Mouse (Mus musculus) left cerebral cortex, adult 2 months (tissue): ENCODE results near the gene AL732309.1. TPM values are rescaled to one million over a fixed set of nuclear protein-coding genes. Genes with fewer than 3 reads are reported as not detected.
A peak's percentile ranks its signal among the peaks of the same experiment; 100 is the strongest.

Experiments used
- DNase-seq, 2 experiments: peaks; one replicate each; pipeline ENCODE4 v3.0.0; 2021 to 2022; ENCODE audit warnings: low spot score in 2 of 2, mixed read lengths in 1 of 2; ENCODE audit errors: extremely low spot score in 1 of 2
- H3K27ac ChIP-seq: fragments of 200-600 bp; 2 replicates; pipeline ENCODE4 v1.8.1; 2022
- H3K4me3 ChIP-seq: fragments of 200-600 bp; 2 replicates; pipeline ENCODE4 v1.8.1; 2022
- CTCF ChIP-seq: fragments of 200-600 bp; IDR thresholded peaks from 2 replicates; pipeline ENCODE4 v1.8.1; 2022; ENCODE audit warnings: antibody characterized with exemption, mild to moderate bottlenecking, moderate library complexity
- intact Hi-C: fragments of 180-260 bp; cut with DNase I; formaldehyde crosslinking; loops from one replicate; pipeline ENCODE4 v1.15.1; 2025
- total RNA-seq, 2 experiments: library from RNA; stranded (reverse); gene quantifications; 2 replicates each; pipeline ENCODE4 v1.2.3; 2021

The AL732309.1 gene
- total RNA-seq, 2 experiments from 2014 or later: 1.4 to 2.7 TPM

DNA sequence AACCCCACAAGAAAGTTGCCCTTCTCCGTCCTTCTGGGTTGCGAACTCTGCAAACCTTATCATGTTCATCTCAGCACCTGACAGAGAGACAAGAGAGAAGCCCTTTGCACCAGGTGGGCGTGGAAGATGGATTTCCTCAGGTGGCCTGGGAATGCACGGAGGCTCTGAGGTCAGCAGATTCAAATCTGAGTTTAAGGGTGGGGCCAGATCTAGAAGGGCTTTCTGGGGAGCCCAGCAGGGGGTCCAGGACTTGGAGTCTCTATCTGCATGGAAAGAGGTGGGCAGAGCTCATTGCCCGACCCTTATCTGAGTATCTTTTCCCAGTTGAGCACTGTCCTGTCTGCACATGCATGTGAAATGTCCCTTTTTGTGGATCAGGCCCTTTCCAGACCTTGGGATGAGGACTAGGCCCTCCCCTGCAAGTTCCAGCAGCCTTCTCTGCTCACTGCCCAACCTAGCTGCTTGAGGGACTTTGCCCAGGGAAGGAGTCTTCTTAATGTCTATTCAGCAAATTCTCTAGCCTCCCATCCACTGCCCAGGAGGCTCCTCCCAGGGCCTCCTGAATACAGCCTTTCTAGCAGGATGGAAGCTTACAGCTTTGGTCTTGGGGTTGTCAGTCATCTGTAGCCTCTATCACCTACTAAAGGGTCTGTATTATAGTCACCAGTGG, 12.0 kb downstream of the AL732309.1 start:
- Histone ChIP-seq H3K4me3 (no peak overlapping the region), H3K27ac (no peak overlapping the region)
- no peak for TF ChIP-seq CTCF
- no peak for DNase-seq
- intact Hi-C loops: no loop called here

GRCm38 (mm10) chr2:25234050-25234449, 12.6 kb downstream of the AL732309.1 start, which contains the start of gene Slc34a3:
TSS of gene Slc34a3 (minus strand) at chr2:25234364.
- no peak for DNase-seq
- no peak for TF ChIP-seq CTCF
- Histone ChIP-seq H3K27ac (no peak within 1 kb of the TSS), H3K4me3 (no peak within 1 kb of the TSS)
- intact Hi-C loops: no loop called here

GRCm38 (mm10) chr2:25233421-25233820, 13.2 kb downstream of the AL732309.1 start:
- no peak for DNase-seq
- H3K27ac ChIP-seq: no peak overlapping the region
- TF ChIP-seq CTCF: no peak
- intact Hi-C loops: no loop called here
- no peak overlapping the region for H3K4me3 ChIP-seq

GRCm38 (mm10) chr2:25231038-25231437, 15.6 kb downstream of the AL732309.1 start:
- no peak for TF ChIP-seq CTCF
- no peak overlapping the region for H3K27ac ChIP-seq
- DNase-seq: no peak
- H3K4me3 ChIP-seq: no peak overlapping the region
- intact Hi-C loops: no loop called here

GRCm38 (mm10) chr2:25230581-25230980, 16.1 kb downstream of the AL732309.1 start:
- DNase-seq: no peak
- intact Hi-C loops: no loop called here
- Histone ChIP-seq H3K27ac (no peak overlapping the region), H3K4me3 (no peak overlapping the region)
- no peak for TF ChIP-seq CTCF

DNA sequence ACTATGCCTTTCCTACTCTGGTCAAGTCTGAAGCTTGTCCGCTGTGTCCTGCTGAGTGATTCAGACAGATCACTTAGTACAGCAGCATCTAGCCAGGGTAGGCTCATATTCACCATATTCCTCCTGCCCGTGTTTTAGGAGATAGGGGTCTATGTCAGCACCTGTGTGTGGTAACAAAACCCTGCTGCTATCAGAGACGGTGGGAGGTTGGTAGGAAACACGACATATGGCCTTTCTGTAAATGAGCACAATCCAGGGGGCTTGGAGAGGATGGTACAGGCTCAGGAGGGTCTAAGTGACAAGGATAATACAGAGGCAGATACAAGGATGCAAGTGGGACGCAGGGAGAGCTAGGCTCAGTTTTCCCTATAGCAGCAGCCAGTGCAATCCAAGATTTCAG, 17.1 kb downstream of the AL732309.1 start:
- H3K4me3 ChIP-seq: no peak overlapping the region
- no peak for DNase-seq
- no peak for TF ChIP-seq CTCF
- intact Hi-C loops: loop anchor here (2.0 kb wide), 3 partner anchors 23 to 37 kb away; partner anchors contain the start of gene Tprn
- no peak overlapping the region for H3K27ac ChIP-seq

GRCm38 (mm10) chr2:25228995-25229530, 17.6 kb downstream of the AL732309.1 start:
- DNase-seq: no peak
- TF ChIP-seq CTCF: no peak
- Histone ChIP-seq H3K4me3 (no peak overlapping the region; the same call in 1 of the 2 replicates), H3K27ac (peak overlapping the region; percentile 82)
- intact Hi-C loops: loop anchor here (2.0 kb wide), 3 partner anchors 24 to 36 kb away; partner anchors contain the start of gene Tprn

GRCm38 (mm10) chr2:25228431-25228889, 18.2 kb downstream of the AL732309.1 start:
- H3K27ac ChIP-seq: peak overlapping the region; percentile 82
- peak; percentile 77 to 82 for DNase-seq
- TF ChIP-seq CTCF: peak; percentile 73
- H3K4me3 ChIP-seq: peak overlapping the region; percentile 32
- intact Hi-C loops: loop anchor here (2.0 kb wide), 3 partner anchors 24 to 36 kb away; partner anchors contain the start of gene Tprn

GRCm38 (mm10) chr2:25227406-25227805, 19.3 kb downstream of the AL732309.1 start:
- peak overlapping the region; percentile 73 for H3K27ac ChIP-seq
- intact Hi-C loops: no loop called here
- no peak for DNase-seq
- no peak for TF ChIP-seq CTCF
- H3K4me3 ChIP-seq: no peak overlapping the region

DNA sequence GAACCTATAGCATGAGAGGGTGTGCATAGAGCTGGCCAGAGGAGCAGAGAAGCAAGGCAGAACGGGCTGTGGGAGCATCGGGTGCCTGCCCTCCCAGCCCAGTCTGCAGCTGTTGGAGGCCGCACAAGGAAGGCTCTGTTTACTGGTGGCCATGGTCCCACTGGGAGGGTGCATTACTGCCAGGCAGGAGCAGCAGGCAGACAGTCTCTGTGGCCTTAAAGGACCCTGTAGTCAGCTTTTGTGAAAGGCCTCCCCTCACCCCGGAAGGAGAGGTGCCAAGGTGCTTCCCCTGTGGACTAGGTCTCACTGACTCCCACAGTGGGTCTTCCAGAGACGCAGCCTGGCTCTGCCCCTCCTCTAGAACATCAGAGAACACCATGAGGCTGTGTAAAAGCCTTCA, 19.8 kb downstream of the AL732309.1 start:
- H3K4me3 ChIP-seq: no peak overlapping the region
- intact Hi-C loops: no loop called here
- peak in 1 of 2 experiments; percentile 51 for DNase-seq
- TF ChIP-seq CTCF: no peak
- peak overlapping the region; percentile 73 for H3K27ac ChIP-seq

GRCm38 (mm10) chr2:25225811-25226379, 20.8 kb downstream of the AL732309.1 start:
- no peak overlapping the region for H3K4me3 ChIP-seq
- DNase-seq: no peak
- intact Hi-C loops: loop anchor here (2.0 kb wide), 1 partner anchor 15 kb away; the partner anchor contains the start of gene Nelfb
- H3K27ac ChIP-seq: peak overlapping the region; percentile 87
- TF ChIP-seq CTCF: no peak
